Mouse (Mus musculus) thymus, adult 2 months (tissue): ENCODE results near the gene Tex37.

Source experiments
- CTCF ChIP-seq: fragments of 200-500 bp; IDR thresholded peaks from 2 replicates; pipeline ENCODE4 v1.5.1; 2012; ENCODE audit warnings: mild to moderate bottlenecking, control low read depth, low read length, moderate library complexity, borderline replicate concordance; ENCODE audit not compliant: control insufficient read depth, poor library complexity, insufficient read depth; ENCODE audit errors: extremely low read depth
- POLR2A ChIP-seq: fragments of 200-500 bp; IDR thresholded peaks from 2 replicates; pipeline ENCODE4 v1.6.1; 2012; ENCODE audit warnings: mild to moderate bottlenecking, low read length, control low read depth, moderate library complexity; ENCODE audit not compliant: control insufficient read depth, poor library complexity, insufficient read depth; ENCODE audit errors: extremely low read depth

DNA sequence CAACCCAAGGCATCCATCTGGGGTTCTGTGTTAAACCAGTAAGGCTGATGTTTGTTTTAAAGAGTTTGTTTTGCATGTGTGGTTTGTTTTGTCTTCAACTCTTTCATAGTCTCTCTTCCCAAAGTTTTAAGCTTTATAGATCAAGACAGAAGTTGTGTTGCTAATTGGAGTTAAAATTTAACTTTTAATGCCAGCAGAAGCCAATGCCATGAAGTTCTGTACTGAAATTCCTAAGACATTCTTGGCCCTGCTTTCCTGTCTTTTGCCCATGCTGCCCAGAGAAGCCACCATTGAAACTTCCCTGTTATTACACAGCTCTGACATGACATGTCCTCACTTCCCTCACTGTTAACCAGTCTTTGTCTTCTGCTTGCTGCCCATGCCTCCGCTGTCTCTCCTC is 43.7 kb downstream of the Tex37 start:
- TF ChIP-seq CTCF (no peak), POLR2A (no peak)
